Mouse (Mus musculus) embryonic fibroblast, embryonic 13.5 days (primary cell): ENCODE measurements around the gene Bdh1.

Source experiments
- CTCF ChIP-seq: IDR thresholded peaks from 2 replicates; pipeline ENCODE4 v1.5.1; 2011; ENCODE audit warnings: mild to moderate bottlenecking, control low read depth, low read length, moderate library complexity, borderline replicate concordance; ENCODE audit not compliant: insufficient read depth
- POLR2A ChIP-seq: IDR thresholded peaks from 2 replicates; pipeline ENCODE4 v1.6.1; 2011; ENCODE audit warnings: low read depth, mild to moderate bottlenecking, control low read depth, low read length, moderate library complexity

DNA sequence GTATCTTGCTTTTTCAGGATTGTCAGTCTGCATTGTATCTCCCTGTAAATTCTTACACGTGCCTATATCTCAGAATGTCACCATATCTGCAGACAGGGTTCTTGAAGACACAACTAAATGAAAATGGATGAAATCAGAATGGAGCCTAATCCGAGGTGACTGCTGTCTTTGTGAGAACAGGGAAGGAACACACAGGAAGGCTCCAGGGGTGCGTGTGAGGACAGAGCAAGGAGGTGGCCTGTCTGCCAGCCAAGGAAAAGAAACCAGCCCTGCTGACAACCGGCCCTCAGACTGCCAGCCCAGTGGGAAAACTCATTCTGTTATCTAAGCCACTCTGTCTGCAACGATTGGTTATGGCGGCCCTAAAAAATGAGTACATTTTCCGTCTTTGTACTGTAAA, 73.3 kb downstream of the Bdh1 start:
- TF ChIP-seq CTCF (no peak), POLR2A (no peak)
